Mouse (Mus musculus) lung, adult 18-20 months (tissue): ENCODE results near the gene Mrps18a.

Source experiments
- DNase-seq, 2 experiments: peaks; one replicate each; pipeline ENCODE4 v3.0.0; 2022; ENCODE audit warnings: mixed read lengths in 2 of 2

Gene Mrps18a

GRCm38 (mm10) chr17:46152847-46153782 lies 42.3 kb downstream of the Mrps18a start, which contains the start of gene Mad2l1bp:
Gene Mad2l1bp (minus strand): TSS chr17:46153553.
- peak; percentile 93 to 95 for DNase-seq

GRCm38 (mm10) chr17:46154336-46154735 lies 43.5 kb downstream of the Mrps18a start:
- DNase-seq: no peak

- no peak for DNase-seq
Measured at GRCm38 (mm10) chr17:46156680-46157079, 45.9 kb downstream of the Mrps18a start.

GRCm38 (mm10) chr17:46157131-46157530 lies 46.3 kb downstream of the Mrps18a start:
- no peak for DNase-seq

DNA sequence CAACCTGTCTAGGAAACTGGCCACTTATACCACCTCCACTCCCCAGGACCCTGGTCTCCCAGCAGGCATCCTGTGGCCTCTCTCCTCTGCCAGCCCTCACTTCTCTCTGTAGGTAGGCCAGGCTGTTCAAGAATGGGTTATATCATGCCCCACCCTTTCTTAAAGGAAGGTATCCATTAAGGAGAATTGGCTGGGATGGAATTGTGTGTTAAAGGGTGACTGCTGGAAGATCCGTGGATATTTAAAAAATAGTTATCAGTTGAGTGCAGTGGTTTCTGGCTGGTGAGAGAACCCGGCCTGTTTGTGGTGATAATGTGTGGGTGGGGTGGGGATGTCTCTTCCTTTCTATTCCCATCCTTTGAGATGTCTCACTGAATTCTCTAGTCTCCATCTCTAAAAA lies 48.5 kb downstream of the Mrps18a start:
- no peak for DNase-seq

- DNase-seq: peak; percentile 95 to 96
Measured at GRCm38 (mm10) chr17:46160090-46160662, 49.4 kb downstream of the Mrps18a start.

GRCm38 (mm10) chr17:46160686-46161085 lies 49.9 kb downstream of the Mrps18a start, which contains the start of gene Gtpbp2:
Gene Gtpbp2 (plus strand): TSS chr17:46161032.
- peak; percentile 98 to 99 for DNase-seq

- peak in 1 of 2 experiments; percentile 49 for DNase-seq
Measured at GRCm38 (mm10) chr17:46161179-46161578, 50.4 kb downstream of the Mrps18a start.

DNA sequence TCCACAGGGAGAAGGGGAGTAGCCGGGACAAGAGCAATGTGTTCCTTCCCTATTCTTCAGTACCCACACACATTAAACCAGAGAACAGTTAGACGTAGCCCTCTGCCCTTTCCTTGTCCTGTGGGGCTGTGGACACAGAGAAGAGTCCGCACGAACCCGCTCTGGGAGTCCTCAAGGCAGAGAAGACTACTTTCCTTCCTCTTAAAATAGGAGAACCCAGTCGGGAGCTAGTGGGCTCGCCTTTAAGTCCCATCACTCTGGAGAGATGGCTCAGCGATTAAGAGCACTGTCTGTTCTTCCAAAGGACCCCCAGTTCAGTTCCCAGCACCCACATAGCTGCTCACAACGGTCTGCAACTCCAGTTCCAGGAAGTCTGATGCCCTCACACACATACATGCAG lies 50.9 kb downstream of the Mrps18a start:
- no peak for DNase-seq

- no peak for DNase-seq
Measured at GRCm38 (mm10) chr17:46162551-46162950, 51.8 kb downstream of the Mrps18a start.

DNA sequence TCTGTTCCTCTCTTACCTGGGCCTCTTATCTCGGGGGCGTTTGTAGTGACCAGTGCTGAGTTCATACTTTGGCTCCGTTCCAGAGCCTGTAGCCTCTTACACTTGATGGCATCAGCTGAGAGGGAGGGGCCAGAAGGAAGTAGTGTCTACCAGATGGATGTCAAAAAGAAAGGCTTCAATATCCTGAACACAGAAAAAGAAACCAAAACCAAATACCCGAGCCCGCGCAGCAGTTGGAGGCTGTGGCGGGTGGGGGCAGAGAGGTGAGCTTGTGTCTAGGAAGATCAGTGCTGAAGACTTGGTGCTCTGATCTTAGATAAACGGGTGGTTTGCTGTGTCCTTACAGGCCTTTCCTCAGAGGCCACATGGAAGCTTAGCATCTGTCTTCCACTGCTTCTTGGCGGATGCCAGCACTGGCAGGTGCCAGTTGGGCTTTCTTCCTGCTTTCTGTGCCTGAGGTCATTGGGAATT lies 52.2 kb downstream of the Mrps18a start:
- DNase-seq: peak; percentile 67 to 81

- no peak for DNase-seq
Measured at GRCm38 (mm10) chr17:46164301-46164700, 53.5 kb downstream of the Mrps18a start.

- DNase-seq: no peak
Measured at GRCm38 (mm10) chr17:46164791-46165190, 54.0 kb downstream of the Mrps18a start.

DNA sequence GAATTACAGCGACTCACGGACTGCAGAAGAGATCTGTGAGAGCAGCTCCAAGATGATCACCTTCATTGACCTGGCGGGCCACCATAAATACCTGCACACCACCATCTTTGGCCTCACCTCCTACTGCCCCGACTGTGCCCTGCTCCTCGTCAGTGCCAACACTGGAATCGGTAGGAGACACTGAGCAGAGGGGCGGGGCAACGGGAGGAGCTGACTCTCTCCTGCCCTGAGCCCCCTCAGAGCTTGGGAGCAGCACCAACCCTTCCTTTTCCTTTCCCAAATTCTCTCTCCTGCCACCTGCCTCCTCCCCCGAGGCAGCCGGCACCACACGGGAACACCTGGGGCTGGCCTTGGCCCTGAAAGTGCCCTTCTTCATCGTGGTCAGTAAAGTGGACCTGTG lies 54.7 kb downstream of the Mrps18a start:
- no peak for DNase-seq

GRCm38 (mm10) chr17:46166270-46166669 lies 55.5 kb downstream of the Mrps18a start:
- no peak for DNase-seq

DNA sequence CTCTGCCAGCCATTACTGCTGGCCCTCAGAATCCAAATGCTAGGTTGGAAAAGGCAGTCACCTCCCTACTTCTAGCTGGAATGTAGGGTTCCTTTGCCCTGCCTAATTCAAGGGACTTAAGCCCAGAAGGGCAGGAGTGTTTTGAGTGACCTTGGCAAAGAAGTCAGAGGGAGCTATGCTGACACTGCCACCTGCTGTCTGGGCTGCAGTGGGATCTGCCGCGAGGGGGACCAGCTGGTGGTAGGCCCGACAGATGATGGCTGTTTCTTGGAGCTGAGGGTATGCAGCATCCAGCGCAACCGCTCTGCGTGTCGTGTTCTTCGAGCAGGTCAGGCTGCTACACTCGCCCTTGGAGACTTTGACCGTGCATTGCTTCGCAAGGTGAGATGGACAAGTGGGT lies 56.2 kb downstream of the Mrps18a start:
- no peak for DNase-seq

DNA sequence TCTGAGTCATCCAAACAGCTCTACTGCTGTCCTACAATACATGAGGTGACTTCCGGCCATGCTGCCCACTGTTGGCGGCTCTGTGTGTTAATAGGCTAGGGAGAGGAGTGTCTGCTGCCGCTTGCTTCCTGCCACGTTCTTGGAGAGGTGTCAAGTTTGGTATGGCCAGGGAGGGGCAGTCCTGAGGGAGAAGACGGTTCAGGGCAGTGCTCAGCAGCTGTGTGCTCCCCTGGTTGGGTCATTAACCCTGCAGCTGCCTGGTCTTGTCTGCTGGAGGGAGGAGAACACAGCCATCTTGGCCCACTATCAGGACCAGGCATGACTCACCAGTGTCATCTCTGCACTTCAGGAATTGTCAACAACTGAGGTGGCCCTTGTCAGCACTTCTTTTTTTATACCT lies 57.5 kb downstream of the Mrps18a start:
- no peak for DNase-seq

DNA sequence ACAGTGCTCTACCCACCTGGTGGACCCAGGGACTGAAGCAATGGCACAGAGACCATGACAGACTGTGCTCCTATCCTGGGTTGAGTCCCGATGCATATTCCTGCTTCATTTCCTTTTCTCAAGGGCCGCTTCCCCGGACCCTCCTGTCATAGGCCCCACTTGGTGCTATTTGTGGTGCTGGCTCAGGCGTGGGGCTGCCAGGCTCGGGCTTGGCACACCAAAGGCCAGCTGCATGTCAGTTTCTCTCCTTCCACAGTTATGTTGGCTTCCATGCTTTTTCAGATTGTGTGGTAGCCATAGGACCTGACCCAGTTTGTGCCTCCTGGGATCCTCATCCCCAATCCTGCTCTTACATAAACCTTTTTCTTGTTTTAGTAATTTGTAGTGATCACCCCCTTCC lies 58.0 kb downstream of the Mrps18a start:
- no peak for DNase-seq

DNA sequence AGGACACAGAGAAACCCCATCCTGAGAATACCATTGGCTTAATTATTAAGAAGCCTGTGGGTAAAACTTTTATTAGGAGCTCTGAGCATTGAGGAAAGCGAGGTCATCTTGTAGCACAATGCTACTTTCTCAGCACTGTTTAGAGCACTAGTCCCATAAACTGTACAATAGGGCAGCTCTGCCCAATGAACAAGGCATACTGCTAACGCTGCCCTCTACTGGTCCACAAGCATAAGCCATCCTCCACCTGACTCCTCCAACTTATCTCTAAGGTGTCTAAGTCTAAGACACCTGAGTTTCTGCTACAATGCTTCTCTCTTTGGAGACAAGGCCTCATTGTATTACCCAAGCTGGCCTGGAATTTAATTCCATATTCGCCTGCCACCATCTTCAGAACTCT lies 59.8 kb downstream of the Mrps18a start:
- DNase-seq: peak in 1 of 2 experiments; percentile 31
